Mouse (Mus musculus) CH12.LX (cell line): Measurements from ENCODE around the gene Aspscr1.

Experiments
- BHLHE40 ChIP-seq: IDR thresholded peaks from 2 replicates; pipeline ENCODE4 v1.6.1; 2011; ENCODE audit warnings: mild to moderate bottlenecking, low read depth, low read length, improper control_type of control experiment
- CHD2 ChIP-seq: IDR thresholded peaks from 2 replicates; pipeline ENCODE4 v1.6.1; 2011; ENCODE audit warnings: low read length, improper control_type of control experiment
- CTCF ChIP-seq, 2 experiments: IDR thresholded peaks in 1 of 2; conservative IDR thresholded peaks in 1 of 2; 2 replicates each; pipeline ENCODE4 v1.5.1; 2011 to 2012; ENCODE audit warnings: low read depth in 2 of 2, low read length in 2 of 2, improper control_type of control experiment in 1 of 2, inconsistent platforms in 1 of 2, mild to moderate bottlenecking in 1 of 2, moderate library complexity in 1 of 2
- EP300 ChIP-seq: IDR thresholded peaks from 2 replicates; pipeline ENCODE4 v1.6.1; 2011; ENCODE audit warnings: low read length, improper control_type of control experiment
- HCFC1 ChIP-seq: IDR thresholded peaks from 2 replicates; pipeline ENCODE4 v1.6.1; 2012; ENCODE audit warnings: low read depth, mild to moderate bottlenecking, inconsistent platforms, low read length, improper control_type of control experiment
- IRF4 ChIP-seq: IDR thresholded peaks from 2 replicates; pipeline ENCODE4 v1.6.1; 2014; ENCODE audit warnings: low read depth, mild to moderate bottlenecking, inconsistent platforms, low read length, improper control_type of control experiment
- NELFE ChIP-seq: IDR thresholded peaks from 2 replicates; pipeline ENCODE4 v1.6.1; 2011; ENCODE audit warnings: low read depth, low read length, improper control_type of control experiment
- POLR2A ChIP-seq: IDR thresholded peaks from 2 replicates; pipeline ENCODE4 v1.6.1; 2011; ENCODE audit warnings: low read depth, mild to moderate bottlenecking, improper control_type of control experiment, low read length
- TBP ChIP-seq: conservative IDR thresholded peaks from 2 replicates; pipeline ENCODE4 v1.6.1; 2011; ENCODE audit warnings: low read depth, low read length, improper control_type of control experiment
- TCF12 ChIP-seq: IDR thresholded peaks from 2 replicates; pipeline ENCODE4 v1.6.1; 2014; ENCODE audit warnings: low read depth, mild to moderate bottlenecking, inconsistent platforms, low read length, improper control_type of control experiment
- USF1 ChIP-seq: IDR thresholded peaks from 2 replicates; pipeline ENCODE4 v1.6.1; 2014; ENCODE audit warnings: low read depth, mild to moderate bottlenecking, inconsistent platforms, low read length, improper control_type of control experiment
- ZNF384 ChIP-seq: IDR thresholded peaks from 2 replicates; pipeline ENCODE4 v1.6.1; 2012; ENCODE audit warnings: low read depth, low read length, improper control_type of control experiment, inconsistent platforms

- TF ChIP-seq HCFC1: no peak
- no peak for TF ChIP-seq CTCF (conservative IDR thresholded peaks at IDR 0.05 in 1 of 2, IDR thresholded peaks at IDR 0.05 in 1 of 2; ENCODE audit: low read depth in 2 of 2, low read length in 2 of 2)
- no peak for TF ChIP-seq POLR2A
- no peak for TF ChIP-seq TCF12
- no peak for TF ChIP-seq ZNF384
- TF ChIP-seq TBP: no peak
- no peak for TF ChIP-seq CHD2
- no peak for TF ChIP-seq IRF4
- no peak for TF ChIP-seq USF1
- no peak for TF ChIP-seq NELFE
- no peak for TF ChIP-seq EP300
- TF ChIP-seq BHLHE40: no peak
Observed at GRCm38 (mm10) chr11:120719841-120720376, 47.1 kb downstream of the Aspscr1 start.
